Mouse (Mus musculus): Measurements from ENCODE around the gene Eya2. TPM values are rescaled to one million over a fixed set of nuclear protein-coding genes. Genes with fewer than 3 reads are reported as not detected.

The Eya2 gene
- polyA plus RNA-seq, 1 experiment from 2014 or later: 0.76 TPM

- no peak for ATAC-seq (ENCODE audit: insufficient number of reproducible peaks, insufficient read depth, low FRiP score, low read depth)
- 66% methylated on average over 3 of the region's 3 CpGs for WGBS
- Histone ChIP-seq H3K4me2 (ENCODE audit: low read length) (no peak overlapping the region), H3K27ac (replicated peaks in 1 of 2; ENCODE audit: control insufficient read depth in 1 of 2, insufficient read depth in 1 of 2, low read depth in 2 of 2, low read length in 2 of 2) (no peak overlapping the region), H3K27me3 (ENCODE audit: control insufficient read depth, insufficient read depth, low read length) (no peaks in the 10 kb centered on the region), H3K9ac (ENCODE audit: low read length) (no peak overlapping the region), H3K36me3 (ENCODE audit: control insufficient read depth, insufficient read depth, low read length) (no peaks in the 10 kb centered on the region), H3K9me3 (ENCODE audit: control insufficient read depth, low read length) (no peaks in the 10 kb centered on the region), H3K4me3 (ENCODE audit: control insufficient read depth in 1 of 2, insufficient read depth in 1 of 2, low read depth in 1 of 2, low read length in 2 of 2) (no peak overlapping the region), H3K4me1 (ENCODE audit: control insufficient read depth in 2 of 2, insufficient read depth in 2 of 2, low read length in 2 of 2) (no peaks in the 10 kb centered on the region)
These were observed 96.2 kb downstream of the Eya2 start for GRCm38 (mm10) chr2:165691016-165691415.

DNA sequence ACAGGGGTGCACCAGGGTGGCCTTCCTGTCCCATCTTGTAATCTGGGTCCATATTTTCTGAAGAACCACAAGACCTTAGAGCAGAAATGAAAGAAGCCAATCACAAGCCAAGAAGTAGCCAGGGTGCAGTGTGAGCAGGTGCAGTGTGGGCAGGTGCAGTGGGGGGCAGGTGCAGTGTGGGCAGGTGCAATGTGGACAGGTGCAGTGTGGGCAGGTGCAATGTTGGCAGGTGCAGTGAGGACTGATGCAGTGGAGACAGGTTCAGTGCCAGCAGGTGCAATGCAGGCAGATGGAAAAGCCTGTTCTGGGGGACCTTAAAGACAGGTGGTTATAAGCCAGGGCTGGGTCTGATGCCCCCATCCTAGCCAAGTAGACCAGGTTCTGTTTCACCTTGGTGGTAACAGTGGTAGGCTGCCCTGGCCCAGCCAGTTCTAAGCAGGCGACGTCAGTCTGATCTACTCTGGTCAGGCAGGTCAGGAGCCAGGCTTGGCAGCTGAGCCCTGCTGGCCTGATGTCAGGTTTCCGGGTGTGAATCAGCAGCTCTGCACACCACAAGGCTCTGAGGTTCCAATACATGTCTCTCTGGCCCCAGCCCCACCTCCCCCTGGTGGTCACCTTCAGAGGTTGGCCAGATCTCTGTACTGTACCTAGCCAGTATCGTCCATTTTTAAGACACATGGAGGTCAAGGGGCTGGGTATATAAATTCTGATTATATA is 98.3 kb downstream of the Eya2 start:
- no peaks in the 10 kb centered on the region for H3K36me3 ChIP-seq (ENCODE audit: control insufficient read depth, insufficient read depth, low read length)
- no peaks in the 10 kb centered on the region for H3K9me3 ChIP-seq (ENCODE audit: control insufficient read depth, low read length)
- H3K9ac ChIP-seq (ENCODE audit: low read length): no peak overlapping the region
- 58% methylated on average over 4 of the region's 4 CpGs for WGBS
- H3K4me1 ChIP-seq (ENCODE audit: control insufficient read depth in 2 of 2, insufficient read depth in 2 of 2, low read length in 2 of 2): no peaks in the 10 kb centered on the region
- H3K27me3 ChIP-seq (ENCODE audit: control insufficient read depth, insufficient read depth, low read length): no peaks in the 10 kb centered on the region
- H3K27ac ChIP-seq (replicated peaks in 1 of 2; ENCODE audit: control insufficient read depth in 1 of 2, insufficient read depth in 1 of 2, low read depth in 2 of 2, low read length in 2 of 2): no peak overlapping the region
- ATAC-seq (ENCODE audit: insufficient number of reproducible peaks, insufficient read depth, low FRiP score, low read depth): no peak
- H3K4me3 ChIP-seq (ENCODE audit: control insufficient read depth in 1 of 2, insufficient read depth in 1 of 2, low read depth in 1 of 2, low read length in 2 of 2): no peak overlapping the region
- no peak overlapping the region for H3K4me2 ChIP-seq (ENCODE audit: low read length)

DNA sequence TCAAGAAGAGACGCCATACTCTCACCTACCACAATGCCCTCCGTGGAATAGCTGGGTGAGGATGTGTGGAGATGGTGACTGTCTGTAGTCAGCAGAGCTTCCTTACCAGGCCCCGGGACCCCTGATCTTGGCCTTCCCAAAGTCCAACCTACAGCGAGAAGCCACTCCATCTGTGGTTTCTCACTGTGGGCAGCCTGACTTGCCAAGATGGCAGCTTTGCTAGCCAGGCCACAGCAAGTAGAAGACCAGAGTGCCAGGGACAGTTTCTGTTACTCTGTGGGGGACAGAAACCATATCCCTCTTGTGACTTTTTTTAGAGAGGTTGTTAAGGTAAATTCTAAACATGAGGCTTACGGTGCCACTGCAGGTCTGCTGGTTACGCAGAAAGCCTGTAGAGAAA is 99.9 kb downstream of the Eya2 start:
- Histone ChIP-seq H3K27me3 (ENCODE audit: control insufficient read depth, insufficient read depth, low read length) (no peaks in the 10 kb centered on the region), H3K4me1 (ENCODE audit: control insufficient read depth in 2 of 2, insufficient read depth in 2 of 2, low read length in 2 of 2) (no peaks in the 10 kb centered on the region), H3K4me2 (ENCODE audit: low read length) (no peak overlapping the region), H3K4me3 (ENCODE audit: control insufficient read depth in 1 of 2, insufficient read depth in 1 of 2, low read depth in 1 of 2, low read length in 2 of 2) (no peak overlapping the region), H3K27ac (replicated peaks in 1 of 2; ENCODE audit: control insufficient read depth in 1 of 2, insufficient read depth in 1 of 2, low read depth in 2 of 2, low read length in 2 of 2) (no peak overlapping the region), H3K9ac (ENCODE audit: low read length) (no peak overlapping the region), H3K9me3 (ENCODE audit: control insufficient read depth, low read length) (no peaks in the 10 kb centered on the region), H3K36me3 (ENCODE audit: control insufficient read depth, insufficient read depth, low read length) (no peaks in the 10 kb centered on the region)
- no peak for ATAC-seq (ENCODE audit: insufficient number of reproducible peaks, insufficient read depth, low FRiP score, low read depth)
- WGBS: 80% methylated on average over 6 of the region's 6 CpGs

GRCm38 (mm10) chr2:165700252-165700908 is 105.5 kb downstream of the Eya2 start:
- Histone ChIP-seq H3K27ac (replicated peaks in 1 of 2; ENCODE audit: control insufficient read depth in 1 of 2, insufficient read depth in 1 of 2, low read depth in 2 of 2, low read length in 2 of 2) (no peak overlapping the region), H3K4me1 (ENCODE audit: control insufficient read depth in 2 of 2, insufficient read depth in 2 of 2, low read length in 2 of 2) (no peaks in the 10 kb centered on the region), H3K27me3 (ENCODE audit: control insufficient read depth, insufficient read depth, low read length) (no peaks in the 10 kb centered on the region), H3K4me2 (ENCODE audit: low read length) (no peak overlapping the region), H3K9ac (ENCODE audit: low read length) (no peak overlapping the region), H3K9me3 (ENCODE audit: control insufficient read depth, low read length) (no peaks in the 10 kb centered on the region), H3K36me3 (ENCODE audit: control insufficient read depth, insufficient read depth, low read length) (no peaks in the 10 kb centered on the region), H3K4me3 (ENCODE audit: control insufficient read depth in 1 of 2, insufficient read depth in 1 of 2, low read depth in 1 of 2, low read length in 2 of 2) (no peak overlapping the region)
- 76% methylated on average over 19 of the region's 19 CpGs for WGBS
- no peak for ATAC-seq (ENCODE audit: insufficient number of reproducible peaks, insufficient read depth, low FRiP score, low read depth)

- no peaks in the 10 kb centered on the region for H3K4me1 ChIP-seq (ENCODE audit: control insufficient read depth in 2 of 2, insufficient read depth in 2 of 2, low read length in 2 of 2)
These were observed 108.4 kb downstream of the Eya2 start for GRCm38 (mm10) chr2:165703033-165703805.

GRCm38 (mm10) chr2:165708266-165708665 is 113.4 kb downstream of the Eya2 start:
- Histone ChIP-seq H3K27me3 (ENCODE audit: control insufficient read depth, insufficient read depth, low read length) (no peaks in the 10 kb centered on the region), H3K4me1 (ENCODE audit: control insufficient read depth in 2 of 2, insufficient read depth in 2 of 2, low read length in 2 of 2) (no peaks in the 10 kb centered on the region), H3K36me3 (ENCODE audit: control insufficient read depth, insufficient read depth, low read length) (no peaks in the 10 kb centered on the region), H3K9me3 (ENCODE audit: control insufficient read depth, low read length) (no peaks in the 10 kb centered on the region), H3K27ac (replicated peaks in 1 of 2; ENCODE audit: control insufficient read depth in 1 of 2, insufficient read depth in 1 of 2, low read depth in 2 of 2, low read length in 2 of 2) (no peak overlapping the region), H3K4me3 (ENCODE audit: control insufficient read depth in 1 of 2, insufficient read depth in 1 of 2, low read depth in 1 of 2, low read length in 2 of 2) (no peak overlapping the region), H3K4me2 (ENCODE audit: low read length) (no peak overlapping the region), H3K9ac (ENCODE audit: low read length) (no peak overlapping the region)
- 51% methylated on average over 9 of the region's 9 CpGs for WGBS
- no peak for ATAC-seq (ENCODE audit: insufficient number of reproducible peaks, insufficient read depth, low FRiP score, low read depth)

More at GRCm38 (mm10) chr2:165703033-165703805, 108.4 kb downstream of the Eya2 start:
- Histone ChIP-seq H3K4me3 (ENCODE audit: control insufficient read depth in 1 of 2, insufficient read depth in 1 of 2, low read depth in 1 of 2, low read length in 2 of 2) (no peak overlapping the region), H3K9me3 (ENCODE audit: control insufficient read depth, low read length) (no peaks in the 10 kb centered on the region), H3K27me3 (ENCODE audit: control insufficient read depth, insufficient read depth, low read length) (no peaks in the 10 kb centered on the region), H3K36me3 (ENCODE audit: control insufficient read depth, insufficient read depth, low read length) (no peaks in the 10 kb centered on the region), H3K27ac (replicated peaks in 1 of 2; ENCODE audit: control insufficient read depth in 1 of 2, insufficient read depth in 1 of 2, low read depth in 2 of 2, low read length in 2 of 2) (no peak overlapping the region), H3K4me2 (ENCODE audit: low read length) (no peak overlapping the region), H3K9ac (ENCODE audit: low read length) (no peak overlapping the region)
- no peak for ATAC-seq (ENCODE audit: insufficient number of reproducible peaks, insufficient read depth, low FRiP score, low read depth)
- 39% methylated on average over 9 of the region's 9 CpGs for WGBS

GRCm38 (mm10) chr2:165716688-165717087 is 121.9 kb downstream of the Eya2 start:
- WGBS: 84% methylated on average over 6 of the region's 6 CpGs
- Histone ChIP-seq H3K36me3 (ENCODE audit: control insufficient read depth, insufficient read depth, low read length) (no peaks in the 10 kb centered on the region), H3K9me3 (ENCODE audit: control insufficient read depth, low read length) (no peaks in the 10 kb centered on the region), H3K4me1 (ENCODE audit: control insufficient read depth in 2 of 2, insufficient read depth in 2 of 2, low read length in 2 of 2) (no peaks in the 10 kb centered on the region), H3K9ac (ENCODE audit: low read length) (no peak overlapping the region), H3K4me2 (ENCODE audit: low read length) (no peak overlapping the region), H3K27ac (replicated peaks in 1 of 2; ENCODE audit: control insufficient read depth in 1 of 2, insufficient read depth in 1 of 2, low read depth in 2 of 2, low read length in 2 of 2) (no peak overlapping the region), H3K4me3 (ENCODE audit: control insufficient read depth in 1 of 2, insufficient read depth in 1 of 2, low read depth in 1 of 2, low read length in 2 of 2) (no peak overlapping the region), H3K27me3 (ENCODE audit: control insufficient read depth, insufficient read depth, low read length) (no peaks in the 10 kb centered on the region)
- ATAC-seq (ENCODE audit: insufficient number of reproducible peaks, insufficient read depth, low FRiP score, low read depth): no peak

Data from heart, embryonic 14.5 days (tissue).